Mouse (Mus musculus): ENCODE data around the gene Sbk2.

DNA sequence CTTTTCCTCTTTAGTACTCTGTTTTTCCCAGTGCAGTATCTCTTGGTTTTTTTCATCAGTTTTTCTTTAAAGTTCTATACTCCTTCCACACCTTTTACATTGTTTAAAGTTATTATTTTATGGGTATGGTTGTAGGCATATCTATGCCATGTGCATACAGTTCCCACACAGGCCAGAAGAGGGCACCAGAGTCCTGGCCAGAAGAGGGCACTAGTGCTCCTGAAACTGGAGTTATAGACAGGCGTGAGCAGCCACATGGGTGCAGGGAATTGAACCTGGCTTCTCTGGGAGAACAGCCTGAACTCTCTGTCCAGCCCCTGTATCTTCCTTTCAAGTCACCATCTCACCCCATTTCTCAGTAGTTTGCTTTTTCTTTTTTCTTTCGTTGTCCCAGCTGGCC is 25.8 kb downstream of the Sbk2 start:
- no peak for TF ChIP-seq POLR2A (IDR thresholded peaks at IDR 0.05; ENCODE audit: extremely low read depth, insufficient read depth, low read length)
- TF ChIP-seq CTCF (IDR thresholded peaks at IDR 0.05; ENCODE audit: low read depth, low read length): peak; percentile 89
